Mouse (Mus musculus) heart, embryonic 16.5 days (tissue): ENCODE data around the gene Cux1. TPM values are rescaled to one million over a fixed set of nuclear protein-coding genes. Genes with fewer than 3 reads are reported as not detected.
A peak's percentile ranks its signal among the peaks of the same experiment; 100 is the strongest.

Experiments used
- ATAC-seq: fragments of 200-750 bp; cut with Nextera tagmentation; replicated peaks from 2 replicates; pipeline ENCODE4 v1.8.0; 2017; ENCODE audit warnings: moderate number of reproducible peaks; ENCODE audit not compliant: insufficient read depth, low FRiP score; ENCODE audit errors: extremely low read depth
- H3K27ac ChIP-seq: fragments of 300-500 bp; sonication (generic); 2 replicates; pipeline ENCODE4 v1.5.1; 2014; ENCODE audit warnings: mild to moderate bottlenecking, low read length, control low read depth, moderate library complexity
- H3K27me3 ChIP-seq: fragments of 300-500 bp; sonication (generic); 2 replicates; pipeline ENCODE4 v1.6.1; 2014; ENCODE audit warnings: low read length, mixed read lengths; ENCODE audit not compliant: control insufficient read depth, insufficient read depth
- H3K36me3 ChIP-seq: fragments of 300-500 bp; sonication (generic); 2 replicates; pipeline ENCODE4 v1.6.1; 2014; ENCODE audit not compliant: control insufficient read depth, insufficient read depth
- H3K4me1 ChIP-seq: fragments of 300-500 bp; sonication (generic); 2 replicates; pipeline ENCODE4 v1.6.1; 2014; ENCODE audit warnings: low read length, mixed read lengths; ENCODE audit not compliant: control insufficient read depth, insufficient read depth
- H3K4me2 ChIP-seq: fragments of 300-500 bp; sonication (generic); 2 replicates; pipeline ENCODE4 v1.6.1; 2014; ENCODE audit warnings: low read depth, mild to moderate bottlenecking, control low read depth, low read length
- H3K4me3 ChIP-seq: fragments of 300-500 bp; sonication (generic); 2 replicates; pipeline ENCODE4 v1.5.1; 2014; ENCODE audit warnings: mild to moderate bottlenecking, control low read depth, low read length
- H3K9ac ChIP-seq: fragments of 300-500 bp; sonication (generic); 2 replicates; pipeline ENCODE4 v1.6.1; 2014; ENCODE audit warnings: low read length, control low read depth
- H3K9me3 ChIP-seq: fragments of 300-500 bp; sonication (generic); replicated peaks from 2 replicates; pipeline ENCODE4 v1.6.1; 2016; ENCODE audit warnings: low read length; ENCODE audit not compliant: control insufficient read depth
- WGBS: fragments of 180-500 bp; shearing (Covaris S2); extraction: QIAGEN DNeasy Blood & Tissue Kit; methylation state at CpG from one replicate; pipeline ENCODE4 v1.1.7; 2014; 5-methylcytosine and 5-hydroxymethylcytosine counted together
- polyA plus RNA-seq: library from polyadenylated mRNA; unstranded; fragments of >200 nt; fragmentation: Nextera tagmentation; extraction: Ambion mirVana; gene quantifications from 2 replicates; pipeline ENCODE4 v1.2.1, GENCODE M21; 2015

The Cux1 gene
- polyA plus RNA-seq, 1 experiment from 2014 or later = 89.0 TPM

- Histone ChIP-seq H3K27me3 (no peaks in the 10 kb centered on the region), H3K4me2 (no peak overlapping the region), H3K4me1 (peaks cover 16% of the 10 kb centered on the region), H3K27ac (no peak overlapping the region), H3K9me3 (no peaks in the 10 kb centered on the region), H3K36me3 (no peaks in the 10 kb centered on the region), H3K9ac (no peak overlapping the region), H3K4me3 (no peak overlapping the region)
- ATAC-seq = no peak
- 76% methylated on average over 2 of the region's 2 CpGs for WGBS
Observed at GRCm38 (mm10) chr5:136494288-136494687, 73.0 kb downstream of the Cux1 start.

- Histone ChIP-seq H3K4me1 (peaks cover 25% of the 10 kb centered on the region), H3K27ac (no peak overlapping the region), H3K27me3 (no peaks in the 10 kb centered on the region), H3K36me3 (0 out of 2 replicates have a peak, but pooled peaks cover under 1% of the 10 kb centered on the region), H3K4me2 (no peak overlapping the region), H3K9ac (no peak overlapping the region), H3K4me3 (no peak overlapping the region), H3K9me3 (no peaks in the 10 kb centered on the region)
- WGBS = 52% methylated on average over 5 of the region's 5 CpGs
- no peak for ATAC-seq
Observed at GRCm38 (mm10) chr5:136489450-136489849, 77.8 kb downstream of the Cux1 start.

- Histone ChIP-seq H3K4me3 (no peak overlapping the region), H3K36me3 (0 out of 2 replicates have a peak, but pooled peaks cover 4% of the 10 kb centered on the region), H3K9ac (no peak overlapping the region), H3K4me1 (peaks cover 25% of the 10 kb centered on the region), H3K27me3 (no peaks in the 10 kb centered on the region), H3K4me2 (no peak overlapping the region), H3K9me3 (no peaks in the 10 kb centered on the region), H3K27ac (no peak overlapping the region)
- 69% methylated on average over 3 of the region's 3 CpGs for WGBS
- no peak for ATAC-seq
Observed at GRCm38 (mm10) chr5:136488721-136489120, 78.6 kb downstream of the Cux1 start.

- Histone ChIP-seq H3K9ac (no peak overlapping the region), H3K36me3 (0 out of 2 replicates have a peak, but pooled peaks cover 4% of the 10 kb centered on the region), H3K27me3 (no peaks in the 10 kb centered on the region), H3K4me2 (no peak overlapping the region), H3K27ac (no peak overlapping the region), H3K4me1 (peaks cover 25% of the 10 kb centered on the region), H3K4me3 (no peak overlapping the region), H3K9me3 (no peaks in the 10 kb centered on the region)
- WGBS = 61% methylated on average over 1 of the region's 1 CpGs
- ATAC-seq = no peak
Observed at GRCm38 (mm10) chr5:136488223-136488622, 79.1 kb downstream of the Cux1 start.

GRCm38 (mm10) chr5:136487397-136488093 is 79.7 kb downstream of the Cux1 start:
- no peak overlapping the region for H3K4me2 ChIP-seq
- H3K36me3 ChIP-seq = 0 out of 2 replicates have a peak, but pooled peaks cover 4% of the 10 kb centered on the region
- H3K4me3 ChIP-seq = no peak overlapping the region
- H3K27ac ChIP-seq = no peak overlapping the region
- no peaks in the 10 kb centered on the region for H3K9me3 ChIP-seq
- WGBS = 49% methylated on average over 11 of the region's 11 CpGs
- peaks cover 28% of the 10 kb centered on the region for H3K4me1 ChIP-seq
- no peak overlapping the region for H3K9ac ChIP-seq
- ATAC-seq = no peak
- H3K27me3 ChIP-seq = no peaks in the 10 kb centered on the region

GRCm38 (mm10) chr5:136486401-136486800 is 80.9 kb downstream of the Cux1 start:
- Histone ChIP-seq H3K9me3 (no peaks in the 10 kb centered on the region), H3K4me3 (no peak overlapping the region), H3K4me1 (peaks cover 31% of the 10 kb centered on the region), H3K36me3 (0 out of 2 replicates have a peak, but pooled peaks cover 4% of the 10 kb centered on the region), H3K4me2 (no peak overlapping the region), H3K27ac (no peak overlapping the region), H3K9ac (no peak overlapping the region), H3K27me3 (no peaks in the 10 kb centered on the region)
- WGBS = 95% methylated on average over 3 of the region's 3 CpGs
- ATAC-seq = no peak

GRCm38 (mm10) chr5:136485397-136485796 is 81.9 kb downstream of the Cux1 start:
- Histone ChIP-seq H3K9ac (no peak overlapping the region), H3K4me2 (no peak overlapping the region), H3K27ac (no peak overlapping the region), H3K4me1 (peaks cover 30% of the 10 kb centered on the region), H3K4me3 (no peak overlapping the region), H3K36me3 (0 out of 2 replicates have a peak, but pooled peaks cover 4% of the 10 kb centered on the region), H3K27me3 (no peaks in the 10 kb centered on the region), H3K9me3 (no peaks in the 10 kb centered on the region)
- ATAC-seq = no peak
- 86% methylated on average over 6 of the region's 6 CpGs for WGBS

- 89% methylated on average over 1 of the region's 1 CpGs for WGBS
- no peak for ATAC-seq
Observed at GRCm38 (mm10) chr5:136482434-136482833, 84.9 kb downstream of the Cux1 start.

GRCm38 (mm10) chr5:136480541-136480940 is 86.7 kb downstream of the Cux1 start:
- Histone ChIP-seq H3K9ac (no peak overlapping the region), H3K4me2 (no peak overlapping the region), H3K27me3 (no peaks in the 10 kb centered on the region), H3K27ac (peak overlapping the region; percentile 76), H3K36me3 (0 out of 2 replicates have a peak, but pooled peaks cover 4% of the 10 kb centered on the region), H3K4me3 (no peak overlapping the region), H3K4me1 (peaks cover 52% of the 10 kb centered on the region), H3K9me3 (no peaks in the 10 kb centered on the region)
- ATAC-seq = peak; percentile 80
- 61% methylated on average over 7 of the region's 7 CpGs for WGBS

More at GRCm38 (mm10) chr5:136482434-136482833, 84.9 kb downstream of the Cux1 start:
- 0 out of 2 replicates have a peak, but pooled peaks cover 4% of the 10 kb centered on the region for H3K36me3 ChIP-seq
- H3K4me3 ChIP-seq = no peak overlapping the region
- no peak overlapping the region for H3K27ac ChIP-seq
- H3K9ac ChIP-seq = no peak overlapping the region
- no peaks in the 10 kb centered on the region for H3K27me3 ChIP-seq
- H3K9me3 ChIP-seq = no peaks in the 10 kb centered on the region
- H3K4me2 ChIP-seq = no peak overlapping the region
- peaks cover 37% of the 10 kb centered on the region for H3K4me1 ChIP-seq
